Mouse (Mus musculus) heart, adult 8-10 months (tissue): Measurements from ENCODE around the gene Dthd1. TPM values are rescaled to one million over a fixed set of nuclear protein-coding genes. Genes with fewer than 3 reads are reported as not detected.

Experiments
- DNase-seq: peaks from one replicate; pipeline ENCODE4 v3.0.0; 2022; ENCODE audit warnings: low spot score
- total RNA-seq, 4 experiments: library from RNA; stranded (reverse); gene quantifications; 2 replicates each; pipeline ENCODE4 v1.2.4; 2022

Gene Dthd1
- total RNA-seq, 4 experiments from 2014 or later = not detected

- no peak for DNase-seq
These were observed 44.7 kb downstream of the Dthd1 start for GRCm38 (mm10) chr5:62858282-62858681.

GRCm38 (mm10) chr5:62864348-62864747 lies 50.7 kb downstream of the Dthd1 start:
- DNase-seq = no peak

- no peak for DNase-seq
These were observed 53.4 kb downstream of the Dthd1 start for GRCm38 (mm10) chr5:62867003-62867402.

- DNase-seq = no peak
These were observed 65.9 kb downstream of the Dthd1 start for GRCm38 (mm10) chr5:62879530-62879929.

GRCm38 (mm10) chr5:62895326-62895725 lies 81.7 kb downstream of the Dthd1 start:
- no peak for DNase-seq

- no peak for DNase-seq
These were observed 93.3 kb downstream of the Dthd1 start for GRCm38 (mm10) chr5:62906954-62907353.

GRCm38 (mm10) chr5:62909074-62909473 lies 95.5 kb downstream of the Dthd1 start:
- no peak for DNase-seq

- DNase-seq = no peak
These were observed 111.0 kb downstream of the Dthd1 start for GRCm38 (mm10) chr5:62924616-62925015.

Other genes with a start within 250 kb of the Dthd1 start
- 10 to 100 TPM in 2 of 4 experiments, 1 to 10 TPM in 2; 7.5 to 13.9 (median 10.7) TPM for gene Arap2, start 47.7 kb upstream of the Dthd1 start, total RNA-seq